Comparison of ENCODE assay signal across 25 mouse cellular contexts in the genomic region with DNA sequence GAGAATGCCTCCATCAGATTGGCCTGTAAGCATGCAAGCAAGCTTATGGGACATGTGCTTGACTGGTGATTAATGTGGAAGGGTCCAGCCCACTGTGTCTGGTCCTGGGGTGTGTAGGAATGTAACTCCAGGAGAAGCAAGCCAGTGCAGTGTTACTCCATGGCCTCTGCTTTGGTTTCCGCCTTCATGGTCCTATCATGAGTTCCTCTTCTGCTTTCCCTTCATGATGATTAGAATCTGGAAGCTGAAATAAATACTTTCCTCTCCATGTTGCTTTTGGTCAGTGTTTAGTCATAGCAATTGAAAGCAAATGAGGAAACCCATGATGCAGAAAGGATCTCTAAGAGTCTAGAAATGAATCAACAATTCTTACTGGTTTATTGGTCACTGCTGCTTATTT.
"Had no signal": no experiment of that assay in that cellular context is flagged by ENCODE, and none has a peak within 500 bp of the region (broad histone marks: within the 10 kb centered on the region; RNA-seq: fewer than 3 reads in every experiment).

No protein-coding gene starts in this region.

- H3K27ac ChIP-seq: gastrocnemius, adult 2 months; heart, adult 2 months; heart, embryonic 13.5 days; heart, embryonic 15.5 days; hindbrain, embryonic 13.5 days; hindbrain, embryonic 15.5 days; hindbrain, postnatal 0 days; kidney, embryonic 15.5 days; kidney, postnatal 0 days; limb, embryonic 13.5 days; limb, embryonic 15.5 days; liver, embryonic 12.5 days; liver, embryonic 14.5 days had no signal

- ATAC-seq: hindbrain, postnatal 0 days; intestine, embryonic 16.5 days; liver, embryonic 12.5 days had no signal

- H3K4me3 ChIP-seq: gastrocnemius, adult 2 months; heart, adult 2 months; heart, embryonic 13.5 days; heart, embryonic 15.5 days; hindbrain, embryonic 13.5 days; hindbrain, embryonic 15.5 days; kidney, embryonic 15.5 days; limb, embryonic 13.5 days; limb, embryonic 15.5 days; liver, embryonic 12.5 days had no signal

- DNase-seq: gastrocnemius, adult 2 months; gastrocnemius, postnatal 10 days; gastrocnemius, postnatal 25 days; heart, adult 11 months; heart, adult 2 months; heart, postnatal 14 days; heart, postnatal 36 days; kidney, adult 11 months; kidney, adult 2 months; kidney, adult 9 months; kidney, postnatal 14 days; kidney, postnatal 36 days; left cerebral cortex, postnatal 4 days had no signal
